Mouse (Mus musculus): Measurements from ENCODE around the gene Prss53.

DNA sequence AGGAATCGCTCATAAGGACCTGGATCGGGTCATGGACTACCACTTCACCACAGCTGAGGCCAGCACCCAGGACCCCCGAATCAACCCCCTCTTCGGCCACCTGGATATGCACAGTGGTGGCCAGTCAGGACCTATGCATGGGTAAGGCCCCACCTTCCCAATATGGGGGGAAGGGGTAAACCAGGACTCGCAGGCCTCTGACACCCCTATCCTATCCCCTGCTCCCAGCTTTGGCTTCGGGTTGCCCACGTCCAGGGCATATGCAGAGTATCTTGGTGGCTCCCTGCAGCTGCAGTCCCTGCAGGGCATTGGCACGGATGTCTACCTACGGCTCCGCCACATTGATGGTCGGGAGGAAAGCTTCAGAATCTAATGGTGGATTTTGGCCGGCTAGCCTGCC is 17.2 kb upstream of the Prss53 start:
- TF ChIP-seq GATA1 (IDR thresholded peaks at IDR 0.05; ENCODE audit: low read length), result no peak
- no peak for TF ChIP-seq TAL1 (IDR thresholded peaks at IDR 0.05; ENCODE audit: low read length)
